Mouse (Mus musculus): ENCODE measurements at regions not wholly inside any gene's neighbourhood (a gene's known extent, or its start where the extent isn't known, plus 50 kb on each side); places are given as distances from the start of the nearest gene placed in this dataset. TPM values are rescaled to one million over a fixed set of nuclear protein-coding genes. Genes with fewer than 3 reads are reported as not detected.

DNA sequence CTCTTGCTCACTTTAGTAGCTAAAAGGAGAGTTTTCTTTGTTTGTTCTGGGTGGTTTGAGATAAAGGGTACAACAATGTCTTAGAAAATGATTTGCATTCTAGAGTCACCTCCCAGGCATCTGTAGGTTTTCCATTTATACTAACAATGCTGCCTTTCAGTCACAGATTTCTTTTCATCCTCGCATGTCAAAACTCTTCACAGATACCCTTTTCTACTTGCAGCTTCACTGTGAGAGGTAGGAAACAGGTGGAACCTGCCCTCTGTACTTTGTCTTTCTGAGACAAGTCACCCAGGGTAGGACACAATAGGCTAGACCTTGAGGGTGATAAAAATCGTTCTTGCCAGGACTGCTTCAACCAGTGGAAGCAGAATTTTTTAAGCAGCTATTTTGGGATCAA is 1002.5 kb downstream of the Sorcs1 start:
- 34% methylated on average over 2 of the region's 2 CpGs for WGBS
- Histone ChIP-seq H3K4me2 (replicated peaks; ENCODE audit: low read depth, low read length) (no peak overlapping the region), H3K4me1 (ENCODE audit: insufficient read depth, low read depth, low read length) (no peaks in the 10 kb centered on the region), H3K9me3 (ENCODE audit: low read length) (no peaks in the 10 kb centered on the region), H3K36me3 (ENCODE audit: insufficient read depth, low read length) (no peaks in the 10 kb centered on the region), H3K9ac (replicated peaks; ENCODE audit: low read depth) (no peak overlapping the region), H3K4me3 (ENCODE audit: low read depth, low read length) (no peak overlapping the region), H3K27me3 (replicated peaks; ENCODE audit: insufficient read depth, low read length) (no peaks in the 10 kb centered on the region), H3K27ac (ENCODE audit: low read length) (no peak overlapping the region)
- DNase-seq (ENCODE audit: low spot score) (no peak), ATAC-seq (no peak)
- TF ChIP-seq EP300 (IDR thresholded peaks at IDR 0.05) = no peak
- TF ChIP-seq CTCF (IDR thresholded peaks at IDR 0.05) = no peak

DNA sequence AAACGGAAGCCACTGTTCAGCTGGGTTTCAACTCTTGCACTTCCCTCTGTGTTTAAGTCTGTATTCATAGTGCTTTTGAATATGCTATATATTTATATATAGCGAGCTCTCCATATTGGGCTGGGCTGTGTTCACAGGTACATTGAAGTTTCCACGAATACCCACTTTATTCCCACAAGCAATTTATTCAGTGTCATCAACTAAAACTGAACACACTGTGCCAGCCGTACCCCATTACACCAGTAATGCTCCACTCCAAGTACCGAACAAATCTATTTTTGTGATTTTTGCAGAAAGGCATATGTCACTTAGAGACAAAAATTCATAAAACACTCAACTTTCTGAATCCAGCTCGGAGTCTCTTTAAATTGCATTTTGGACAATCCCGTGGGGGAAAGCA is 1048.5 kb downstream of the Sorcs1 start:
- Histone ChIP-seq H3K27me3 (replicated peaks; ENCODE audit: insufficient read depth, low read length) (no peaks in the 10 kb centered on the region), H3K4me1 (ENCODE audit: insufficient read depth, low read depth, low read length) (no peaks in the 10 kb centered on the region), H3K9ac (replicated peaks; ENCODE audit: low read depth) (no peak overlapping the region), H3K9me3 (ENCODE audit: low read length) (no peaks in the 10 kb centered on the region), H3K4me3 (ENCODE audit: low read depth, low read length) (no peak overlapping the region), H3K4me2 (replicated peaks; ENCODE audit: low read depth, low read length) (no peak overlapping the region), H3K36me3 (ENCODE audit: insufficient read depth, low read length) (no peaks in the 10 kb centered on the region), H3K27ac (ENCODE audit: low read length) (no peak overlapping the region)
- ATAC-seq (no peak), DNase-seq (ENCODE audit: low spot score) (no peak)
- WGBS = 85% methylated on average over 7 of the region's 7 CpGs
- TF ChIP-seq CTCF (IDR thresholded peaks at IDR 0.05) = no peak
- TF ChIP-seq EP300 (IDR thresholded peaks at IDR 0.05) = no peak

DNA sequence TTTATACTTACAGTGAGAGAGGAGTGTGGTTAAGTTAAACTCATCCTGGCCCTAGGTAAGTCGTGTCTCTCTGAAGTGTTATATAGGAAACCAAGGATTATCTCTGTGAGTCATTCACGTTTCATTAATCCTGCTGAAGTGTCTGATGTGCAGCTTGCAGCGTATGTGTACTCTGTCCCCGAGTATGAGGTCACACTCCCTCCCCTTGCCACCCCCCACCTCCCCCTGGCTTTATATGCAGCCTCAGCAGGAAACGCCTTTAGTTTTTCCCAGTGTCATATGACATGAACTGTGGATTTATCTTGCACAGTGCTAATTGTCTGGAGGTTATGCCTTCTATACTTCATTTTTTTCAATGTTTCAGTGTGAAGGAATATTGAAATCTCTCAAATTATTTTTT is 1058.5 kb downstream of the Sorcs1 start:
- Histone ChIP-seq H3K4me3 (ENCODE audit: low read depth, low read length) (no peak overlapping the region), H3K9me3 (ENCODE audit: low read length) (no peaks in the 10 kb centered on the region), H3K27me3 (replicated peaks; ENCODE audit: insufficient read depth, low read length) (no peaks in the 10 kb centered on the region), H3K4me2 (replicated peaks; ENCODE audit: low read depth, low read length) (no peak overlapping the region), H3K27ac (ENCODE audit: low read length) (no peak overlapping the region), H3K9ac (replicated peaks; ENCODE audit: low read depth) (no peak overlapping the region), H3K4me1 (ENCODE audit: insufficient read depth, low read depth, low read length) (no peaks in the 10 kb centered on the region), H3K36me3 (ENCODE audit: insufficient read depth, low read length) (no peaks in the 10 kb centered on the region)
- TF ChIP-seq EP300 (IDR thresholded peaks at IDR 0.05) = no peak
- no peak for TF ChIP-seq CTCF (IDR thresholded peaks at IDR 0.05)
- ATAC-seq (no peak), DNase-seq (ENCODE audit: low spot score) (no peak)
- WGBS = 24% methylated on average over 5 of the region's 5 CpGs

DNA sequence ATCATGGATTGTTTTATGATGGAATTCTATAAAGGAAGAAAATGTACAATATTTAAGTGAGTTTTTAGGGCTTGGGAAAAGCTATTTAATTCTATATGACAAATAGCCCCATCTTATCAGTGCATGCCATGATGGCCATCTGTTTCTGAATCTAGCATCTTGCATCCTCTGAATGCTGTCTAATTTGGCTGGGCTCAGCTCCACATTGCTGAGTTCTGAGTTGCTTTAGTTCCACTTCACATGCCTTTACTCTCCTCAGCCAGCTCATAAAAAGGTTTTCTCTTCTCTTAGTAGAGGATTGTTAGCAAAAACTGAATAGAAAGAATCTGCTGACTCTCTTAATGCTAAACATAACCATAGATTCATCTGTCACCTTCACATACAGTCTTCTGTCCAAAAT is 1063.4 kb downstream of the Sorcs1 start:
- ATAC-seq = no peak
- Histone ChIP-seq H3K27me3 (replicated peaks; ENCODE audit: insufficient read depth, low read length) (no peaks in the 10 kb centered on the region), H3K9ac (replicated peaks; ENCODE audit: low read depth) (no peak overlapping the region), H3K4me3 (ENCODE audit: low read depth, low read length) (no peak overlapping the region), H3K4me1 (ENCODE audit: insufficient read depth, low read depth, low read length) (no peaks in the 10 kb centered on the region), H3K36me3 (ENCODE audit: insufficient read depth, low read length) (no peaks in the 10 kb centered on the region), H3K27ac (ENCODE audit: low read length) (no peak overlapping the region), H3K4me2 (replicated peaks; ENCODE audit: low read depth, low read length) (no peak overlapping the region), H3K9me3 (ENCODE audit: low read length) (no peaks in the 10 kb centered on the region)
- DNase-seq (ENCODE audit: low spot score) = no peak
- TF ChIP-seq CTCF (IDR thresholded peaks at IDR 0.05) (no peak), EP300 (IDR thresholded peaks at IDR 0.05) (no peak)

Small RNA genes in the stretch of these regions (microRNA-seq; reads per million reads assigned to microRNA genes)
- not detected for gene Gm27935

Data from lung, postnatal 0 days (tissue).